Mouse (Mus musculus) hindbrain, postnatal 0 days (tissue): ENCODE measurements around the gene Rgs10. TPM values are rescaled to one million over a fixed set of nuclear protein-coding genes. Genes with fewer than 3 reads are reported as not detected.

Experiments
- ATAC-seq: fragments of 200-750 bp; cut with Nextera tagmentation; 2 replicates; pipeline ENCODE4 v1.8.0; 2017; ENCODE audit warnings: mild to moderate bottlenecking, moderate TSS enrichment, moderate library complexity
- DNase-seq: peaks from one replicate; pipeline ENCODE4 v3.0.0-alpha.2; 2015; ENCODE audit warnings: low spot score
- H3K27ac ChIP-seq: fragments of 300-500 bp; sonication (generic); 2 replicates; pipeline ENCODE4 v1.5.1; 2014; ENCODE audit warnings: mild to moderate bottlenecking
- H3K27me3 ChIP-seq: fragments of 300-500 bp; sonication (generic); 2 replicates; pipeline ENCODE4 v1.6.1; 2014; ENCODE audit warnings: low read length, mixed read lengths; ENCODE audit not compliant: insufficient read depth
- H3K36me3 ChIP-seq: fragments of 300-500 bp; sonication (generic); 2 replicates; pipeline ENCODE4 v1.6.1; 2014; ENCODE audit warnings: low read length, mixed read lengths; ENCODE audit not compliant: insufficient read depth
- H3K4me1 ChIP-seq: fragments of 300-500 bp; sonication (generic); 2 replicates; pipeline ENCODE4 v1.6.1; 2014; ENCODE audit warnings: antibody characterized with exemption, low read length, mixed read lengths; ENCODE audit not compliant: insufficient read depth
- H3K4me2 ChIP-seq: fragments of 300-500 bp; sonication (generic); 2 replicates; pipeline ENCODE4 v1.6.1; 2014; ENCODE audit warnings: low read depth, mild to moderate bottlenecking, low read length, moderate library complexity, mixed read lengths
- H3K4me3 ChIP-seq: fragments of 300-500 bp; sonication (generic); 2 replicates; pipeline ENCODE4 v1.5.1; 2014; ENCODE audit warnings: low read length
- H3K9ac ChIP-seq: fragments of 300-500 bp; sonication (generic); replicated peaks from 2 replicates; pipeline ENCODE4 v1.6.1; 2014; ENCODE audit warnings: mild to moderate bottlenecking, low read length, moderate library complexity, mixed read lengths
- H3K9me3 ChIP-seq: fragments of 300-500 bp; sonication (generic); 2 replicates; pipeline ENCODE4 v1.6.1; 2016; ENCODE audit warnings: low read length, mixed read lengths
- CTCF ChIP-seq: IDR thresholded peaks from 2 replicates; pipeline ENCODE4 v1.5.1; 2016; ENCODE audit warnings: antibody characterized with exemption, control low read depth, low read depth
- WGBS: fragments of 180-500 bp; shearing (Covaris S2); extraction: QIAGEN DNeasy Blood & Tissue Kit; methylation state at CpG from one replicate; pipeline ENCODE4 v1.1.7; 2014; 5-methylcytosine and 5-hydroxymethylcytosine counted together
- polyA plus RNA-seq: library from polyadenylated mRNA; unstranded; fragments of >200 nt; fragmentation: Nextera tagmentation; extraction: Ambion mirVana; gene quantifications from 2 replicates; pipeline ENCODE4 v1.2.1, GENCODE M21; 2015
- total RNA-seq: library from RNA; depleted of rRNA; stranded (reverse); fragments of >200 nt; gene quantifications from 2 replicates; pipeline ENCODE4 v1.2.3, GENCODE M21; 2014

Rgs10 gene
- total and polyA plus RNA-seq, 2 experiments from 2014 or later, result 35.4 to 101 TPM

- DNase-seq (no peak), ATAC-seq (no peak)
- no peaks in the 10 kb centered on the region for H3K27me3 ChIP-seq
- 90% methylated on average over 8 of the region's 8 CpGs for WGBS
- no peaks in the 10 kb centered on the region for H3K9me3 ChIP-seq
- H3K4me1 ChIP-seq, result no peaks in the 10 kb centered on the region
- no peak overlapping the region for H3K4me2 ChIP-seq
- no peak overlapping the region for H3K4me3 ChIP-seq
- peaks cover 4% of the 10 kb centered on the region; the same call in 1 of the 2 replicates for H3K36me3 ChIP-seq
- no peak overlapping the region for H3K27ac ChIP-seq
- TF ChIP-seq CTCF, result no peak
- no peak overlapping the region for H3K9ac ChIP-seq
Measured at GRCm38 (mm10) chr7:128402577-128402976, 16.0 kb downstream of the Rgs10 start.

GRCm38 (mm10) chr7:128398664-128399063 is 19.9 kb downstream of the Rgs10 start:
- no peak overlapping the region for H3K27ac ChIP-seq
- ATAC-seq (no peak), DNase-seq (no peak)
- peaks cover 4% of the 10 kb centered on the region; the same call in 1 of the 2 replicates for H3K36me3 ChIP-seq
- 82% methylated on average over 4 of the region's 4 CpGs for WGBS
- no peak overlapping the region for H3K4me2 ChIP-seq
- no peak overlapping the region for H3K9ac ChIP-seq
- no peak for TF ChIP-seq CTCF
- no peaks in the 10 kb centered on the region for H3K4me1 ChIP-seq
- no peaks in the 10 kb centered on the region for H3K27me3 ChIP-seq
- H3K9me3 ChIP-seq, result no peaks in the 10 kb centered on the region
- H3K4me3 ChIP-seq, result no peak overlapping the region

GRCm38 (mm10) chr7:128397066-128397465 is 21.5 kb downstream of the Rgs10 start:
- Histone ChIP-seq H3K4me2 (no peak overlapping the region), H3K27ac (no peak overlapping the region), H3K36me3 (peaks cover 4% of the 10 kb centered on the region; the same call in 1 of the 2 replicates), H3K4me3 (no peak overlapping the region), H3K9me3 (no peaks in the 10 kb centered on the region), H3K27me3 (no peaks in the 10 kb centered on the region), H3K4me1 (no peaks in the 10 kb centered on the region), H3K9ac (no peak overlapping the region)
- DNase-seq, result no peak
- no peak for ATAC-seq
- WGBS, result 72% methylated on average over 2 of the region's 2 CpGs
- no peak for TF ChIP-seq CTCF

GRCm38 (mm10) chr7:128393756-128394155 is 24.8 kb downstream of the Rgs10 start:
- ATAC-seq, result no peak
- Histone ChIP-seq H3K27ac (no peak overlapping the region), H3K36me3 (no peaks in the 10 kb centered on the region), H3K9me3 (no peaks in the 10 kb centered on the region), H3K4me1 (no peaks in the 10 kb centered on the region), H3K4me3 (no peak overlapping the region), H3K4me2 (no peak overlapping the region), H3K9ac (no peak overlapping the region), H3K27me3 (no peaks in the 10 kb centered on the region)
- WGBS, result 65% methylated on average over 4 of the region's 4 CpGs
- TF ChIP-seq CTCF, result no peak
- no peak for DNase-seq

GRCm38 (mm10) chr7:128392972-128393314 is 25.6 kb downstream of the Rgs10 start:
- Histone ChIP-seq H3K4me1 (no peaks in the 10 kb centered on the region), H3K4me3 (no peak overlapping the region), H3K9ac (no peak overlapping the region), H3K27me3 (no peaks in the 10 kb centered on the region), H3K9me3 (no peaks in the 10 kb centered on the region), H3K27ac (no peak overlapping the region), H3K4me2 (no peak overlapping the region), H3K36me3 (no peaks in the 10 kb centered on the region)
- 35% methylated on average over 5 of the region's 5 CpGs for WGBS
- no peak for TF ChIP-seq CTCF
- DNase-seq, result no peak
- ATAC-seq, result no peak

GRCm38 (mm10) chr7:128392071-128392971 is 26.2 kb downstream of the Rgs10 start:
- 87% methylated on average over 18 of the region's 18 CpGs for WGBS
- no peak for TF ChIP-seq CTCF

More at GRCm38 (mm10) chr7:128392071-128392971, 26.2 kb downstream of the Rgs10 start:
- no peaks in the 10 kb centered on the region for H3K9me3 ChIP-seq
- no peak overlapping the region for H3K4me3 ChIP-seq
- no peaks in the 10 kb centered on the region for H3K27me3 ChIP-seq
- H3K27ac ChIP-seq, result no peak overlapping the region
- H3K36me3 ChIP-seq, result no peaks in the 10 kb centered on the region
- no peak overlapping the region for H3K4me2 ChIP-seq
- no peak for ATAC-seq
- H3K9ac ChIP-seq, result no peak overlapping the region
- H3K4me1 ChIP-seq, result no peaks in the 10 kb centered on the region
- DNase-seq, result no peak
